Mouse (Mus musculus) erythroblast, embryonic 14.5 days (primary cell): Measurements from ENCODE around the gene Krtap12-1.

Experiments used
- GATA1 ChIP-seq: IDR thresholded peaks from 2 replicates; pipeline ENCODE4 v1.6.1; 2012; ENCODE audit warnings: low read length, inconsistent platforms, mixed read lengths
- TAL1 ChIP-seq: IDR thresholded peaks from 3 replicates; pipeline ENCODE4 v1.6.1; 2012; ENCODE audit warnings: low read length, inconsistent platforms, mixed read lengths

DNA sequence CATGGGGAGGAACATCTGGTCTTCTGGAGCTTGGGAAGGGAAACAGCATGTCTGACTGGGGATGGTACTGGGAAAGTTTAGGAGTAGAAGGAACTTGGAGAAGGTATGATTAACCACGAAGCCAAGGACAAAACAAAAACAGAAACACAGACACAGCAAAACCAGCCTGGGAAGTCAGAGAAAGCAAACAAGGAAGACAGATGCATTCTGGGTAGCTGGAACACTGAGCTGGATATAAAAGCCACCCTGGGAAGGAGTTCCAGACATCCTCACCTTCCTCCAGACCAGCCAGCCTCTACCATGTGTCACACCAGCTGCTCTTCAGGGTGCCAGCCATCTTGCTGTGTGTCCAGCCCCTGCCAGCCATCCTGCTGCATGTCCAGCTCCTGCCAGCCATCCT lies 4.9 kb upstream of the Krtap12-1 start, which contains the start of gene Gm10142:
- TF ChIP-seq GATA1 = no peak
- no peak for TF ChIP-seq TAL1
